35 mouse cellular contexts compared by ENCODE assay signal in genomic region chr10:44819361-44819760, GRCm38 (mm10).
"Had no signal": no experiment of that assay in that cellular context is flagged by ENCODE, and none has a peak within 500 bp of the region (broad histone marks: within the 10 kb centered on the region; RNA-seq: fewer than 3 reads in every experiment).

No protein-coding gene starts in this region.

- H3K27ac ChIP-seq: heart, embryonic 13.5 days; heart, embryonic 15.5 days; hindbrain, embryonic 10.5 days; hindbrain, embryonic 12.5 days; hindbrain, embryonic 13.5 days; hindbrain, embryonic 14.5 days; hindbrain, embryonic 15.5 days; hindbrain, postnatal 0 days; intestine, embryonic 15.5 days; kidney, embryonic 15.5 days; kidney, postnatal 0 days; layer of hippocampus, adult 2 months; left cerebral cortex, adult 2 months had no signal

- H3K4me1 ChIP-seq: heart, embryonic 12.5 days; heart, embryonic 13.5 days; heart, embryonic 15.5 days; hindbrain, embryonic 10.5 days; hindbrain, embryonic 12.5 days; hindbrain, embryonic 13.5 days; hindbrain, embryonic 15.5 days; intestine, embryonic 15.5 days; kidney, embryonic 15.5 days had no signal

- H3K36me3 ChIP-seq: heart, embryonic 12.5 days; heart, embryonic 13.5 days; heart, embryonic 15.5 days; hindbrain, embryonic 10.5 days; hindbrain, embryonic 12.5 days; hindbrain, embryonic 13.5 days; hindbrain, embryonic 15.5 days; intestine, embryonic 15.5 days; kidney, embryonic 15.5 days had no signal

- H3K4me2 ChIP-seq: heart, embryonic 11.5 days; heart, embryonic 12.5 days; heart, embryonic 13.5 days; heart, embryonic 15.5 days; hindbrain, embryonic 12.5 days; hindbrain, embryonic 13.5 days; hindbrain, embryonic 14.5 days; hindbrain, embryonic 15.5 days; intestine, embryonic 15.5 days; kidney, embryonic 15.5 days had no signal

- H3K27me3 ChIP-seq: heart, embryonic 12.5 days; heart, embryonic 13.5 days; heart, embryonic 15.5 days; hindbrain, embryonic 12.5 days; hindbrain, embryonic 13.5 days; hindbrain, embryonic 15.5 days; intestine, embryonic 15.5 days; kidney, embryonic 15.5 days had no signal

- DNase-seq: heart, postnatal 10 days; heart, postnatal 14 days; heart, postnatal 36 days; heart, postnatal 4 days; kidney, adult 11 months; kidney, adult 18-20 months; kidney, adult 2 months; kidney, adult 8-10 months; kidney, adult 9 months; kidney, postnatal 10 days; kidney, postnatal 14 days; kidney, postnatal 25 days; kidney, postnatal 36 days; kidney, postnatal 4 days; layer of hippocampus, adult 9-11 months; layer of hippocampus, postnatal 36 days had no signal

- H3K4me3 ChIP-seq: heart, embryonic 12.5 days; heart, embryonic 13.5 days; heart, embryonic 15.5 days; hindbrain, embryonic 10.5 days; hindbrain, embryonic 12.5 days; hindbrain, embryonic 13.5 days; hindbrain, embryonic 15.5 days; intestine, embryonic 15.5 days; kidney, embryonic 15.5 days; layer of hippocampus, adult 2 months; left cerebral cortex, adult 2 months had no signal

- H3K9me3 ChIP-seq: heart, embryonic 12.5 days; heart, embryonic 13.5 days; heart, embryonic 15.5 days; hindbrain, embryonic 10.5 days; hindbrain, embryonic 12.5 days; hindbrain, embryonic 13.5 days; hindbrain, embryonic 15.5 days; intestine, embryonic 15.5 days; kidney, embryonic 15.5 days had no signal

- H3K9ac ChIP-seq: heart, embryonic 12.5 days; heart, embryonic 13.5 days; heart, embryonic 15.5 days; hindbrain, embryonic 12.5 days; hindbrain, embryonic 13.5 days; hindbrain, embryonic 14.5 days; hindbrain, embryonic 15.5 days; intestine, embryonic 15.5 days; kidney, embryonic 15.5 days had no signal

- ATAC-seq: hindbrain, embryonic 16.5 days; hindbrain, postnatal 0 days; inflammation-experienced regulatory T-cells, adult 6 months; intestine, embryonic 15.5 days; intestine, embryonic 16.5 days; intestine, postnatal 0 days had no signal
